Mouse (Mus musculus): Measurements from ENCODE around the gene Acot12.

The Acot12 gene

GRCm38 (mm10) chr13:91826066-91826465 lies 84.8 kb downstream of the Acot12 start:
- no peak for DNase-seq (ENCODE audit: low spot score)

GRCm38 (mm10) chr13:91827876-91828275 lies 86.6 kb downstream of the Acot12 start:
- DNase-seq (ENCODE audit: low spot score) = no peak

Data from ovary, postnatal 14 days (tissue).